Mouse (Mus musculus) kidney, embryonic 14.5 days (tissue): ENCODE data around the gene Tbc1d10a. TPM values are rescaled to one million over a fixed set of nuclear protein-coding genes. Genes with fewer than 3 reads are reported as not detected.

Experiments used
- ATAC-seq: fragments of 200-750 bp; cut with Nextera tagmentation; 2 replicates; pipeline ENCODE4 v1.8.0; 2017; ENCODE audit warnings: moderate number of reproducible peaks, mild to moderate bottlenecking, moderate TSS enrichment, moderate library complexity; ENCODE audit not compliant: low FRiP score, low TSS enrichment
- H3K27ac ChIP-seq: fragments of 300-500 bp; sonication (generic); 2 replicates; pipeline ENCODE4 v1.5.1; 2014; ENCODE audit warnings: low read depth, mild to moderate bottlenecking, low read length, moderate library complexity, mixed read lengths
- H3K27me3 ChIP-seq: fragments of 300-500 bp; sonication (generic); 2 replicates; pipeline ENCODE4 v1.6.1; 2014; ENCODE audit warnings: mild to moderate bottlenecking, low read length; ENCODE audit not compliant: control insufficient read depth, insufficient read depth
- H3K36me3 ChIP-seq: fragments of 300-500 bp; sonication (generic); 2 replicates; pipeline ENCODE4 v1.6.1; 2014; ENCODE audit warnings: low read length, mixed read lengths; ENCODE audit not compliant: control insufficient read depth, insufficient read depth
- H3K4me1 ChIP-seq: fragments of 300-500 bp; sonication (generic); 2 replicates; pipeline ENCODE4 v1.6.1; 2014; ENCODE audit warnings: low read length, mixed read lengths; ENCODE audit not compliant: control insufficient read depth, insufficient read depth
- H3K4me2 ChIP-seq: fragments of 300-500 bp; sonication (generic); replicated peaks from 2 replicates; pipeline ENCODE4 v1.6.1; 2014; ENCODE audit warnings: low read depth, mild to moderate bottlenecking, low read length
- H3K4me3 ChIP-seq: fragments of 300-500 bp; sonication (generic); 2 replicates; pipeline ENCODE4 v1.5.1; 2014; ENCODE audit warnings: mild to moderate bottlenecking, low read length
- H3K9ac ChIP-seq: fragments of 300-500 bp; sonication (generic); 2 replicates; pipeline ENCODE4 v1.6.1; 2014; ENCODE audit warnings: low read depth, mild to moderate bottlenecking, low read length, moderate library complexity
- H3K9me3 ChIP-seq: fragments of 300-500 bp; sonication (generic); 2 replicates; pipeline ENCODE4 v1.6.1; 2016; ENCODE audit warnings: low read length; ENCODE audit not compliant: control insufficient read depth
- WGBS: fragments of 180-500 bp; shearing (Covaris S2); extraction: QIAGEN DNeasy Blood & Tissue Kit; methylation state at CpG from one replicate; pipeline ENCODE4 v1.1.7; 2014; 5-methylcytosine and 5-hydroxymethylcytosine counted together
- polyA plus RNA-seq: library from polyadenylated mRNA; unstranded; fragments of >200 nt; fragmentation: Nextera tagmentation; extraction: Ambion mirVana; gene quantifications from 2 replicates; pipeline ENCODE4 v1.2.1, GENCODE M21; 2014

Gene Tbc1d10a
- polyA plus RNA-seq: 28.8 and 29.7 TPM in 2 replicates

DNA sequence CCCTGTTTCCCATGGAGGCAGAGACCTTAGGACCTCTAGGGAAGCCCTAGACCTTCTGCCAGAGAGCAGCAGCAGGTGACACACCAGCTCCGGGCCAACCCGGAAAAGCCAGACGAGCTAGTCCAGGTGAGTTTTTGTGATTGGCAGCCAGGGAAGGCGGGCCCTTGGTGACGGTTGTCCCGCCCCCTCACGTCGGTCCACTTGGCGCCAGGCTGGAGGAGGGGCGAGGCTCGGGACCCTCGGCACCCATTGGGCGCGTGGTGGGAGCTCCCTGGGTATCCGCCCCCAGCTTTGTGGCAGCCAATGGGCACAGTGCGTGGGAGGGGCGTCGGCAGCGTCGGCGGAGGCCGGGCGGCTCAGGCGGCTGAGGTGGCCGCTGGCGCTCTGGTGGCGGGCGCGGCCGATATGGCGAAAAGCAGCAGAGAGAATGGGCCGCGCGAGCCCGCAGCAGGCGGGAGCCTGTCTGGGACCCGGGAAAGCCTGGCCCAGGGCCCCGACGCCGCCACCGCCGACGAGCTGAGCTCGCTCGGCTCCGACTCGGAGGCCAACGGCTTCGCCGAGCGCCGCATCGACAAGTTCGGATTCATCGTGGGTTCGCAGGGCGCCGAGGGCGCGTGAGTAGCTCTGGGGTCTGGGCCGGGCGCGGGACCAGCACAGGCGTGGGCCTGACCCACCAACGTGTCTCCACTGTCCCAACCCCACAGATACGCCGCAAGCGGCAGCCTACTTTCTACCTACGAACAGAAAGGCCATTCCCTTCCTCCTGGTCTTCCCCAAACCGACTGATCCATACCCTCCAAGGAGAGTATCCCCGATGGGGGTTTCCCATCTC, at the start of gene Tbc1d10a:
TSS of gene Tbc1d10a (plus strand) at position 304 of the 832 bp plus-strand sequence.
- Histone ChIP-seq H3K4me1 (peaks cover 34% of the 10 kb centered on the region), H3K4me3 (peak within 1 kb of the TSS; percentile 88), H3K9ac (peak within 1 kb of the TSS; percentile 94), H3K27me3 (no peaks in the 10 kb centered on the region), H3K36me3 (peaks cover 20% of the 10 kb centered on the region), H3K4me2 (peak within 1 kb of the TSS; percentile 88), H3K9me3 (no peaks in the 10 kb centered on the region), H3K27ac (peak within 1 kb of the TSS; percentile 37; the same call in 1 of the 2 replicates)
- WGBS: under 1% methylated on average over 57 of the region's 71 CpGs
- ATAC-seq: peak; percentile 97

GRCm38 (mm10) chr11:4138964-4139363, 47.6 kb upstream of the Tbc1d10a start:
- no peaks in the 10 kb centered on the region for H3K9me3 ChIP-seq
- no peak for ATAC-seq
- H3K27me3 ChIP-seq: no peaks in the 10 kb centered on the region
- WGBS: 41% methylated on average over 2 of the region's 2 CpGs
- no peak overlapping the region for H3K27ac ChIP-seq
- no peak overlapping the region for H3K4me3 ChIP-seq
- H3K4me2 ChIP-seq: no peak overlapping the region
- H3K4me1 ChIP-seq: peaks cover 7% of the 10 kb centered on the region; the same call in 1 of the 2 replicates
- H3K9ac ChIP-seq: no peak overlapping the region
- H3K36me3 ChIP-seq: peaks cover 52% of the 10 kb centered on the region

GRCm38 (mm10) chr11:4141505-4141904, 45.1 kb upstream of the Tbc1d10a start:
- Histone ChIP-seq H3K9ac (no peak overlapping the region), H3K4me3 (no peak overlapping the region), H3K36me3 (peaks cover 52% of the 10 kb centered on the region), H3K27me3 (no peaks in the 10 kb centered on the region), H3K9me3 (no peaks in the 10 kb centered on the region), H3K4me1 (no peaks in the 10 kb centered on the region; the same call in 1 of the 2 replicates), H3K27ac (no peak overlapping the region), H3K4me2 (no peak overlapping the region)
- no peak for ATAC-seq

GRCm38 (mm10) chr11:4142352-4142751, 44.2 kb upstream of the Tbc1d10a start:
- no peaks in the 10 kb centered on the region for H3K9me3 ChIP-seq
- H3K27ac ChIP-seq: no peak overlapping the region
- no peaks in the 10 kb centered on the region for H3K4me1 ChIP-seq
- H3K4me2 ChIP-seq: no peak overlapping the region
- H3K9ac ChIP-seq: no peak overlapping the region
- H3K4me3 ChIP-seq: no peak overlapping the region
- no peaks in the 10 kb centered on the region for H3K27me3 ChIP-seq
- peaks cover 50% of the 10 kb centered on the region for H3K36me3 ChIP-seq
- 87% methylated on average over 4 of the region's 4 CpGs for WGBS
- ATAC-seq: no peak

GRCm38 (mm10) chr11:4143281-4144062, 43.1 kb upstream of the Tbc1d10a start:
- ATAC-seq: no peak
- H3K4me3 ChIP-seq: no peak overlapping the region
- no peaks in the 10 kb centered on the region for H3K27me3 ChIP-seq
- H3K4me1 ChIP-seq: no peaks in the 10 kb centered on the region
- H3K4me2 ChIP-seq: no peak overlapping the region
- H3K27ac ChIP-seq: no peak overlapping the region
- 92% methylated on average over 21 of the region's 21 CpGs for WGBS
- H3K9ac ChIP-seq: no peak overlapping the region
- no peaks in the 10 kb centered on the region for H3K9me3 ChIP-seq
- peaks cover 46% of the 10 kb centered on the region for H3K36me3 ChIP-seq

DNA sequence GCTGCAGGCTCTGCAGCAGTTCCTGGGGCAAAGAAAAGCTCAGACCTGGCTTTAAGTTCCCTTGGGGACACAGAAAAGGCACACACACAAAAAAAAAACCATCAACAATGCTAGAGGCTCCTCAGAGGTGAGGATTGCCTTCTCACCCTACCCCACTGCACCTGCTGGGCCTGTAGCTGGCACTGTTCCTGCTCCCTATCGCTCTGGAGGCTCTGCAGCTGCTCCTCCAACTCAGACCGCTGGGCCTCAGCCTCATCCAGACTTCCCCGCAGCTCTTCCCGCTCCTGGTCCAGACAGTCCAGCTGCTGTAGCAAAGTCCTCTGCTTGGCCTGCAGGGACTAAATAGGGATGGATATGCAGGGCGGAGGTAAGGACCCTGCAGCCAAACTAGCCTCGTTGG, 40.2 kb upstream of the Tbc1d10a start:
- peaks cover 23% of the 10 kb centered on the region; the same call in 1 of the 2 replicates for H3K36me3 ChIP-seq
- H3K9ac ChIP-seq: no peak overlapping the region
- H3K27ac ChIP-seq: no peak overlapping the region
- ATAC-seq: no peak
- H3K9me3 ChIP-seq: no peaks in the 10 kb centered on the region
- H3K4me1 ChIP-seq: no peaks in the 10 kb centered on the region
- WGBS: 78% methylated on average over 6 of the region's 6 CpGs
- H3K4me2 ChIP-seq: no peak overlapping the region
- H3K27me3 ChIP-seq: no peaks in the 10 kb centered on the region
- no peak overlapping the region for H3K4me3 ChIP-seq

DNA sequence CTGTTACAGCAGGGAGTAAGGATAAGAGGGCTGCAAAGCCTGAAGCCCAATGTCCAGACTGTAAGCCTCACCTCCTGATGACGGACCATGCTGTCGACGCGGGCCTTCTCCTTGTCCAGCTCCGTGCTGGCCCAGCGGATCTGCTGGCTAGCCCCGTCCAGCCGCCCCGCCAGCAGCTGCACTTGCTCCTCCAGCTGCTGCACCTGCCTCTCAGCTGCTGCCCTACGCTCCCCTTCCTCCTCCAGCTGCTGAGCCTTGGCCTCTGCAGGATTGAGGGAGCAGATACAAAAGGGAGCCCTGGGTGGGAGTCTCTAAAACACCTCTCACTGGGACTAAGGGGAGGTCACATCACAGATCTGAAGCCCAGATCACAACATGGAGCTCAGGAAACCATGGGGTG, 39.5 kb upstream of the Tbc1d10a start:
- H3K9me3 ChIP-seq: no peaks in the 10 kb centered on the region
- H3K9ac ChIP-seq: no peak overlapping the region
- no peaks in the 10 kb centered on the region for H3K27me3 ChIP-seq
- H3K4me2 ChIP-seq: no peak overlapping the region
- H3K27ac ChIP-seq: no peak overlapping the region
- H3K4me1 ChIP-seq: no peaks in the 10 kb centered on the region
- ATAC-seq: no peak
- 87% methylated on average over 10 of the region's 10 CpGs for WGBS
- H3K36me3 ChIP-seq: peaks cover 16% of the 10 kb centered on the region; the same call in 1 of the 2 replicates
- no peak overlapping the region for H3K4me3 ChIP-seq

GRCm38 (mm10) chr11:4148120-4148519, 38.5 kb upstream of the Tbc1d10a start:
- H3K4me3 ChIP-seq: no peak overlapping the region
- ATAC-seq: no peak
- H3K9ac ChIP-seq: no peak overlapping the region
- H3K4me1 ChIP-seq: no peaks in the 10 kb centered on the region
- no peak overlapping the region for H3K4me2 ChIP-seq
- H3K27ac ChIP-seq: no peak overlapping the region
- H3K9me3 ChIP-seq: no peaks in the 10 kb centered on the region
- peaks cover 5% of the 10 kb centered on the region; the same call in 1 of the 2 replicates for H3K36me3 ChIP-seq
- no peaks in the 10 kb centered on the region for H3K27me3 ChIP-seq
- WGBS: 85% methylated on average over 5 of the region's 5 CpGs
